Mouse (Mus musculus) hindbrain, embryonic 10.5 days (tissue): Measurements from ENCODE around the gene Traf4. TPM values are rescaled to one million over a fixed set of nuclear protein-coding genes. Genes with fewer than 3 reads are reported as not detected.
A peak's percentile ranks its signal among the peaks of the same experiment; 100 is the strongest.

Experiments
- DNase-seq: peaks from one replicate; pipeline ENCODE4 v3.0.0-alpha.2; 2017; ENCODE audit warnings: low spot score
- H3K27ac ChIP-seq: fragments of 300-500 bp; sonication (generic); 2 replicates; pipeline ENCODE4 v1.5.1; 2016; ENCODE audit warnings: mild to moderate bottlenecking, moderate library complexity
- H3K27me3 ChIP-seq: fragments of 300-500 bp; sonication (generic); 2 replicates; pipeline ENCODE4 v1.6.1; 2016; ENCODE audit warnings: mild to moderate bottlenecking; ENCODE audit not compliant: poor library complexity, insufficient read depth, severe bottlenecking
- H3K36me3 ChIP-seq: fragments of 300-500 bp; sonication (generic); 2 replicates; pipeline ENCODE4 v1.6.1; 2016; ENCODE audit warnings: mild to moderate bottlenecking, moderate library complexity
- H3K4me1 ChIP-seq: fragments of 300-500 bp; sonication (generic); replicated peaks from 2 replicates; pipeline ENCODE4 v1.6.1; 2016; ENCODE audit warnings: mild to moderate bottlenecking
- H3K4me3 ChIP-seq: fragments of 300-500 bp; sonication (generic); 2 replicates; pipeline ENCODE4 v1.5.1; 2016; ENCODE audit warnings: mild to moderate bottlenecking, moderate library complexity
- H3K9me3 ChIP-seq: fragments of 300-500 bp; sonication (generic); 2 replicates; pipeline ENCODE4 v1.6.1; 2016; ENCODE audit warnings: mild to moderate bottlenecking, moderate library complexity
- WGBS: fragments of 180-500 bp; shearing (Covaris S2); methylation state at CpG from one replicate; pipeline ENCODE4 v1.1.7; 2016; 5-methylcytosine and 5-hydroxymethylcytosine counted together
- polyA plus RNA-seq: library from polyadenylated mRNA; unstranded; fragments of >200 nt; fragmentation: Nextera tagmentation; extraction: Ambion mirVana; gene quantifications from 2 replicates; pipeline ENCODE4 v1.2.1, GENCODE M21; 2016

The Traf4 gene
- 124 and 163 TPM in 2 replicates for polyA plus RNA-seq

GRCm38 (mm10) chr11:78164924-78165760 lies at the start of gene Traf4:
Gene Traf4 (minus strand): TSS chr11:78165589.
- DNase-seq: peak; percentile 89
- Histone ChIP-seq H3K9me3 (no peaks in the 10 kb centered on the region), H3K36me3 (peaks cover 35% of the 10 kb centered on the region), H3K4me3 (peak within 1 kb of the TSS; percentile 100), H3K27me3 (peaks cover 14% of the 10 kb centered on the region), H3K4me1 (peaks cover 53% of the 10 kb centered on the region), H3K27ac (peak within 1 kb of the TSS; percentile 100)
- under 1% methylated on average over 78 of the region's 78 CpGs for WGBS

GRCm38 (mm10) chr11:78213086-78213817 lies 47.9 kb upstream of the Traf4 start:
- H3K36me3 ChIP-seq: peaks cover 100% of the 10 kb centered on the region
- 93% methylated on average over 14 of the region's 14 CpGs for WGBS

GRCm38 (mm10) chr11:78211513-78211912 lies 46.1 kb upstream of the Traf4 start:
- DNase-seq: no peak
- Histone ChIP-seq H3K27me3 (no peaks in the 10 kb centered on the region), H3K4me1 (0 out of 2 replicates have a peak, but pooled peaks cover 4% of the 10 kb centered on the region), H3K9me3 (no peaks in the 10 kb centered on the region), H3K27ac (no peak overlapping the region), H3K4me3 (no peak overlapping the region), H3K36me3 (peaks cover 100% of the 10 kb centered on the region)
- 94% methylated on average over 5 of the region's 5 CpGs for WGBS

More at GRCm38 (mm10) chr11:78213086-78213817, 47.9 kb upstream of the Traf4 start:
- Histone ChIP-seq H3K27me3 (no peaks in the 10 kb centered on the region), H3K4me3 (no peak overlapping the region), H3K4me1 (no peaks in the 10 kb centered on the region), H3K27ac (no peak overlapping the region), H3K9me3 (no peaks in the 10 kb centered on the region)
- DNase-seq: no peak

- WGBS: 72% methylated on average over 7 of the region's 7 CpGs
Observed at GRCm38 (mm10) chr11:78210615-78211014, 45.2 kb upstream of the Traf4 start.

GRCm38 (mm10) chr11:78209886-78210285 lies 44.5 kb upstream of the Traf4 start:
- no peak for DNase-seq
- peaks cover 100% of the 10 kb centered on the region for H3K36me3 ChIP-seq

More at GRCm38 (mm10) chr11:78210615-78211014, 45.2 kb upstream of the Traf4 start:
- Histone ChIP-seq H3K36me3 (peaks cover 100% of the 10 kb centered on the region), H3K27ac (no peak overlapping the region), H3K9me3 (no peaks in the 10 kb centered on the region), H3K27me3 (no peaks in the 10 kb centered on the region), H3K4me1 (peaks cover 9% of the 10 kb centered on the region), H3K4me3 (no peak overlapping the region)
- DNase-seq: no peak

GRCm38 (mm10) chr11:78207190-78207589 lies 41.8 kb upstream of the Traf4 start:
- Histone ChIP-seq H3K9me3 (no peaks in the 10 kb centered on the region), H3K27ac (no peak overlapping the region), H3K27me3 (no peaks in the 10 kb centered on the region), H3K4me3 (no peak overlapping the region), H3K36me3 (peaks cover 93% of the 10 kb centered on the region), H3K4me1 (peaks cover 16% of the 10 kb centered on the region)
- no peak for DNase-seq
- 78% methylated on average over 7 of the region's 7 CpGs for WGBS

More at GRCm38 (mm10) chr11:78209886-78210285, 44.5 kb upstream of the Traf4 start:
- Histone ChIP-seq H3K9me3 (no peaks in the 10 kb centered on the region), H3K4me3 (no peak overlapping the region), H3K27ac (no peak overlapping the region), H3K27me3 (no peaks in the 10 kb centered on the region), H3K4me1 (peaks cover 12% of the 10 kb centered on the region)
- WGBS: 85% methylated on average over 6 of the region's 6 CpGs

GRCm38 (mm10) chr11:78205361-78206206 lies 40.2 kb upstream of the Traf4 start:
- Histone ChIP-seq H3K4me3 (no peak overlapping the region), H3K36me3 (peaks cover 81% of the 10 kb centered on the region), H3K9me3 (no peaks in the 10 kb centered on the region), H3K27me3 (no peaks in the 10 kb centered on the region), H3K4me1 (peaks cover 16% of the 10 kb centered on the region), H3K27ac (peak overlapping the region; percentile 66)
- no peak for DNase-seq
- WGBS: 76% methylated on average over 13 of the region's 13 CpGs

GRCm38 (mm10) chr11:78204287-78204686 lies 38.9 kb upstream of the Traf4 start:
- Histone ChIP-seq H3K4me3 (no peak overlapping the region), H3K27me3 (no peaks in the 10 kb centered on the region), H3K4me1 (peaks cover 16% of the 10 kb centered on the region), H3K36me3 (peaks cover 68% of the 10 kb centered on the region), H3K9me3 (no peaks in the 10 kb centered on the region), H3K27ac (no peak overlapping the region)
- DNase-seq: no peak
- 84% methylated on average over 6 of the region's 6 CpGs for WGBS

GRCm38 (mm10) chr11:78202372-78202771 lies 37.0 kb upstream of the Traf4 start:
- WGBS: 91% methylated on average over 3 of the region's 3 CpGs
- Histone ChIP-seq H3K4me3 (no peak overlapping the region), H3K27ac (no peak overlapping the region), H3K36me3 (peaks cover 48% of the 10 kb centered on the region), H3K4me1 (peaks cover 16% of the 10 kb centered on the region), H3K27me3 (no peaks in the 10 kb centered on the region), H3K9me3 (no peaks in the 10 kb centered on the region)
- no peak for DNase-seq

- 0 out of 2 replicates have a peak, but pooled peaks cover 3% of the 10 kb centered on the region for H3K27me3 ChIP-seq
- peaks cover 35% of the 10 kb centered on the region for H3K36me3 ChIP-seq
- peak overlapping the region; percentile 57 for H3K4me3 ChIP-seq
- no peaks in the 10 kb centered on the region for H3K9me3 ChIP-seq
- DNase-seq: no peak
- peaks cover 20% of the 10 kb centered on the region for H3K4me1 ChIP-seq
- WGBS: 63% methylated on average over 23 of the region's 23 CpGs
- H3K27ac ChIP-seq: peak overlapping the region; percentile 77
Observed at GRCm38 (mm10) chr11:78195101-78195863, 29.9 kb upstream of the Traf4 start.

GRCm38 (mm10) chr11:78194411-78195100 lies 29.2 kb upstream of the Traf4 start:
- WGBS: 2% methylated on average over 30 of the region's 30 CpGs
- Histone ChIP-seq H3K9me3 (no peaks in the 10 kb centered on the region), H3K4me1 (peaks cover 27% of the 10 kb centered on the region), H3K27me3 (0 out of 2 replicates have a peak, but pooled peaks cover 3% of the 10 kb centered on the region), H3K36me3 (peaks cover 37% of the 10 kb centered on the region), H3K4me3 (peak overlapping the region; percentile 57), H3K27ac (peak overlapping the region; percentile 77)
- peak; percentile 79 for DNase-seq
